Mouse (Mus musculus) stomach, embryonic 16.5 days (tissue): ENCODE measurements around the gene Gm14408. TPM values are rescaled to one million over a fixed set of nuclear protein-coding genes. Genes with fewer than 3 reads are reported as not detected.
"Not testable (repeated sequence)": the region's sequence is repeated elsewhere in the genome, so short reads cannot be mapped to it uniquely, and the experiment has no call there.

ENCODE experiments used
- ATAC-seq: fragments of 200-750 bp; cut with Nextera tagmentation; 2 replicates; pipeline ENCODE4 v1.8.0; 2017; ENCODE audit warnings: moderate number of reproducible peaks, moderate TSS enrichment; ENCODE audit not compliant: insufficient read depth, low FRiP score
- H3K27ac ChIP-seq: fragments of 300-500 bp; sonication (generic); 2 replicates; pipeline ENCODE4 v1.5.1; 2014; ENCODE audit warnings: low read length
- H3K27me3 ChIP-seq: fragments of 300-500 bp; sonication (generic); 2 replicates; pipeline ENCODE4 v1.6.1; 2014; ENCODE audit warnings: low read length, control low read depth, mixed read lengths; ENCODE audit not compliant: control insufficient read depth, insufficient read depth
- H3K36me3 ChIP-seq: fragments of 300-500 bp; sonication (generic); 2 replicates; pipeline ENCODE4 v1.6.1; 2014; ENCODE audit warnings: low read length; ENCODE audit not compliant: control insufficient read depth, insufficient read depth
- H3K4me1 ChIP-seq: fragments of 300-500 bp; sonication (generic); 2 replicates; pipeline ENCODE4 v1.6.1; 2014; ENCODE audit warnings: low read length, control low read depth, mixed read lengths; ENCODE audit not compliant: control insufficient read depth, insufficient read depth
- H3K4me2 ChIP-seq: fragments of 300-500 bp; sonication (generic); 2 replicates; pipeline ENCODE4 v1.6.1; 2014; ENCODE audit warnings: low read depth, low read length, mixed read lengths
- H3K4me3 ChIP-seq: fragments of 300-500 bp; sonication (generic); replicated peaks from 2 replicates; pipeline ENCODE4 v1.5.1; 2014; ENCODE audit warnings: mild to moderate bottlenecking, low read length
- H3K9ac ChIP-seq: fragments of 300-500 bp; sonication (generic); 2 replicates; pipeline ENCODE4 v1.6.1; 2014; ENCODE audit warnings: low read length
- H3K9me3 ChIP-seq: fragments of 300-500 bp; sonication (generic); replicated peaks from 2 replicates; pipeline ENCODE4 v1.6.1; 2016; ENCODE audit warnings: low read length, control low read depth; ENCODE audit not compliant: control insufficient read depth
- WGBS: fragments of 180-500 bp; shearing (Covaris S2); extraction: QIAGEN DNeasy Blood & Tissue Kit; methylation state at CpG from one replicate; pipeline ENCODE4 v1.1.7; 2014; 5-methylcytosine and 5-hydroxymethylcytosine counted together
- polyA plus RNA-seq: library from polyadenylated mRNA; unstranded; fragments of >200 nt; fragmentation: Nextera tagmentation; extraction: Ambion mirVana; gene quantifications from 2 replicates; pipeline ENCODE4 v1.2.1, GENCODE M21; 2015

Gm14408 gene
- polyA plus RNA-seq, result not detected in 2 replicates

GRCm38 (mm10) chr2:176830840-176831239, at the start of gene Gm14408:
Gene Gm14408 (plus strand): TSS chr2:176831140.
- WGBS, result 85% methylated on average over 1 of the region's 3 CpGs
- H3K27ac ChIP-seq, H3K4me3 ChIP-seq, H3K4me2 ChIP-seq, H3K27me3 ChIP-seq, H3K4me1 ChIP-seq, H3K9me3 ChIP-seq, H3K36me3 ChIP-seq, ATAC-seq, H3K9ac ChIP-seq: not testable (repeated sequence)

- not testable (repeated sequence) for H3K4me1 ChIP-seq, H3K36me3 ChIP-seq, H3K27me3 ChIP-seq, ATAC-seq, H3K27ac ChIP-seq, H3K9me3 ChIP-seq
- no CpG with 5 or more reads among the region's 6 CpGs for WGBS
- Histone ChIP-seq H3K4me2 (0 out of 2 replicates have a peak within 1 kb of the TSS, but pooled peaks have one; percentile 31), H3K9ac (peak within 1 kb of the TSS; percentile 60), H3K4me3 (peak within 1 kb of the TSS; percentile 46)
Observed at GRCm38 (mm10) chr2:176798312-176798711, 32.6 kb upstream of the Gm14408 start, which contains the start of gene Gm14295. Gene Gm14295 (plus strand): TSS chr2:176798612.

GRCm38 (mm10) chr2:176798785-176799184, 32.2 kb upstream of the Gm14408 start:
- H3K36me3 ChIP-seq, ATAC-seq, H3K27ac ChIP-seq, H3K27me3 ChIP-seq, H3K9me3 ChIP-seq, H3K4me1 ChIP-seq: not testable (repeated sequence)
- H3K9ac ChIP-seq, result peak overlapping the region; percentile 60
- peak overlapping the region; percentile 46 for H3K4me3 ChIP-seq
- H3K4me2 ChIP-seq, result 0 out of 2 replicates have a peak overlapping the region, but pooled peaks have one; percentile 31
- 16% methylated on average over 12 of the region's 15 CpGs for WGBS

Other genes starting within 250 kb of the Gm14408 start
- 10.1 and 21.2 TPM in 2 replicates for gene Gm14308, start 194.8 kb upstream of the Gm14408 start, polyA plus RNA-seq
- gene Zfp973, start 160.6 kb upstream of the Gm14408 start, polyA plus RNA-seq, result 9.5 and 9.6 TPM in 2 replicates
- 22.0 and 24.1 TPM in 2 replicates for gene Gm14305, start 122.8 kb upstream of the Gm14408 start, polyA plus RNA-seq
- 13.1 and 17.1 TPM in 2 replicates for gene Gm14295, start 32.5 kb upstream of the Gm14408 start, polyA plus RNA-seq
- 7.8 and 12.0 TPM in 2 replicates for gene Gm14296, start 96.7 kb downstream of the Gm14408 start, polyA plus RNA-seq
- gene Gm14419, start 169.8 kb downstream of the Gm14408 start, polyA plus RNA-seq, result 7.0 and 8.2 TPM in 2 replicates
- gene Gm14401, start 243.2 kb downstream of the Gm14408 start, polyA plus RNA-seq, result not detected in 2 replicates